Mouse (Mus musculus) lung, adult 18-20 months (tissue): Measurements from ENCODE around the gene Wdr4.
"Not testable (repeated sequence)": the region's sequence is repeated elsewhere in the genome, so short reads cannot be mapped to it uniquely, and the experiment has no call there.

ENCODE experiments used
- DNase-seq, 2 experiments: peaks; one replicate each; pipeline ENCODE4 v3.0.0; 2022; ENCODE audit warnings: mixed read lengths in 2 of 2

Wdr4 gene

GRCm38 (mm10) chr17:31535871-31536629 lies 16.3 kb upstream of the Wdr4 start:
- peak; percentile 64 to 67 for DNase-seq

- no peak for DNase-seq
Measured at GRCm38 (mm10) chr17:31535358-31535757, 15.6 kb upstream of the Wdr4 start.

DNA sequence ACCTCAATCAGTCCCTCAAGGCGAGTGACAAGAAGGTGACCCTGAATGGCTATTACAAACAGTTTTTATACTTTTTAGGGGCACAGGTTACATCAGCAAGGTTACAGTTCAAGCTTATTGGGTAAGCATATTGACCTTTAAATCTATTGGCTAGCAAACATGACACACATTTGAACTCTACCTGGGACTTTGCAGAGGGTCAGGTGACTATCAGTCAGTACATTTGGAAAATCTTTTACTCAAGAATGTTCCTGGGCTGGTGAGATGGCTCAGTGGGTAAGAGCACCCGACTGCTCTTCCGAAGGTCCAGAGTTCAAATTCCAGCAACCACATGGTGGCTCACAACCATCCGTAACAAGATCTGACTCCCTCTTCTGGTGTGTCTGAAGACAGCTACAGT lies 12.6 kb upstream of the Wdr4 start:
- not testable (repeated sequence) for DNase-seq

GRCm38 (mm10) chr17:31531441-31532158 lies 11.8 kb upstream of the Wdr4 start:
- no peak for DNase-seq

GRCm38 (mm10) chr17:31529314-31529713 lies 9.5 kb upstream of the Wdr4 start:
- peak; percentile 37 to 65 for DNase-seq

DNA sequence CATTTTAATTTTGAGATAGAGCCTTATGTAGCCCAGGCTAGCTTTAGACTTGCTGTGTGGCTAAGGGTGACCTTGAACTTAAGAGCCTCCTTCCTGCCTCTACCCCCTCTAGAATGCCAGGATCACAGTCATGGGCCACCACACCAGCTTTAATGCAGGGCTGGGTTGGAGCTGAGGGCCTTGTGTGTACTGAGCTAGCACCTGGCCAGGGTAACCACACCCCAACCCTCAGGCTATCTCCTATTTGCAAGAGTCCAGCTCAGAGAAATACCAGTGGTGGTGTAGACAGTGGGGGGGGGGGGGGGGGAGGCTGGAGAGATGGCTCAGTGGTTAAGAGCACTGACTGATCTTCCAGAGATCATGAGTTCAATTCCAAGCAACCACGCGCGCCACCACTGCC lies 6.0 kb upstream of the Wdr4 start:
- DNase-seq: no peak

- DNase-seq: no peak
Measured at GRCm38 (mm10) chr17:31525114-31525513, 5.3 kb upstream of the Wdr4 start.

- DNase-seq: no peak
Measured at GRCm38 (mm10) chr17:31521948-31522347, 2.2 kb upstream of the Wdr4 start.

- DNase-seq: peak in 1 of 2 experiments; percentile 38
Measured at GRCm38 (mm10) chr17:31520895-31521294, 1.1 kb upstream of the Wdr4 start.

- DNase-seq: no peak
Measured at GRCm38 (mm10) chr17:31519344-31519945, 335 bp downstream of the Wdr4 start.

GRCm38 (mm10) chr17:31514696-31515095 lies 5.1 kb downstream of the Wdr4 start:
- no peak for DNase-seq

DNA sequence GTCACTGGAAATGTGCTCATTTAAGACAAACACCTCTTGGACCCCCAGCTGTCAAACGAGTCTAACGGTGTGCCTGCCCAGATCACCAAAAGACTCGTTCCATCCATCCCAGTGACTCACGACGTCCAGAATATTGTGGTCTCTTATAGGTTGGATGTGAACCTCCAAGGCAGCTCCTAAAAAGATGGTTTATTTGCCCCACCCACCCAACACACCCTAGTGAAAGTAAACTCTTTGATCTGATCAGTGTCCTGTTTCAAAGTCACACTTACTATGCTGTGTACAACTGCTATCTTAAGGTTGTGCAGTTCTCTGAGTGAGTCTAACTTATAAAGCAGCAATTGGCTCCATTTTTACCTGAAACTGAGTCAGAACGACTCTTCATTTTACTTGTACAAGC lies 7.2 kb downstream of the Wdr4 start:
- DNase-seq: no peak

- peak; percentile 83 to 86 for DNase-seq
Measured at GRCm38 (mm10) chr17:31511792-31512495, 7.8 kb downstream of the Wdr4 start.

- DNase-seq: no peak
Measured at GRCm38 (mm10) chr17:31510944-31511343, 8.8 kb downstream of the Wdr4 start.

GRCm38 (mm10) chr17:31506282-31506681 lies 13.5 kb downstream of the Wdr4 start:
- no peak for DNase-seq

DNA sequence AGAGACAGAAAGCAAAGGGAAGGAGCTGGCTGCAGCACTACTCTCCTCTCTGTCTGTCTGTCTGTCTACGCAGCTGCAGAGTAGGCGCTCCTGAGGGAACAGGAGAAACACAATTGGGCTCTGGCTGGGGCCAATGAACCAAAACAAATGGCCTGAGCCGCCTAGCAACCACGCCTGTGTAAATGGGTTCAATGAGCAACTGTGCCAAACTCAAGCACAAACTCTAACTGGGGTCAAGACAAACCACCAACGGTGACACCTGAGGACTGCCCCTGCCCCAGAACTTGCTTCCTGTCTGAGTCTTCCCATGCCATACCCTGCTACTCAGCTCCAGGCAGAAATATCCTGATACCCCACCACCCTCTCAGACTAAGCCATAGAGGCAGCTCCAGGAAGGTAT lies 14.8 kb downstream of the Wdr4 start:
- no peak for DNase-seq

GRCm38 (mm10) chr17:31503936-31504335 lies 15.8 kb downstream of the Wdr4 start:
- DNase-seq: no peak

GRCm38 (mm10) chr17:31503337-31503736 lies 16.4 kb downstream of the Wdr4 start:
- DNase-seq: no peak

DNA sequence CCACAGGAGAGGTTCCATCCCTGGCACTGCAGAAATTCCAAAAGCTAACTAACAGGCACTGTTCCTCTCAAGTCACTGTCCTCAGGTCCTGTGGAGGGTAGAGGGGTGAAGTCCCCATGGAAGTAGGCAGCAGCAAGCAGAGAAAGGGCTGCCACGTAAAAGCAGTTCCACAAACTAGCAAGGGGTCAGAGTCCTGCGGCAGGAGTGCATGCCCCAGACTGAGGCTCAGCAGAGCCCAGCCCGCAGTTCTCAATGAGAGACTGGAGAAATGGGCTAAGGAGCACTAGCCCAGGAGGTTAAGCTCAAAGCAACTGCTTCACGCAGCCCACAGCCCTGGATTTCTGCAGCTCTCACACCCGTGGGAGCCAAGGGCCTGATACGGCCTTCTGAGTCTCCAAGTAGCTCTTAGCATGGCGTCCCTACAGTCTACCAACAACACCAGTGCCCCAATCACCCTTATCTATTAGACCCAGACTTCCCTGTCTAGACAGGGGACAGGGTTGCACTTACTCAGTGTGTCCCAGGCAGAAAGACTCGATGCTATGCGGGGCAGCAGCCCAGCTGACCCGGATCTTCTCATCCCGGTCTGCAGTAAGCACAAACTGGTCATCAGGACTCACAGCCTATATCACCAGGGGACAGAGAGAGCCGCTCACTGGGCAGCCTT lies 17.4 kb downstream of the Wdr4 start:
- DNase-seq: no peak

- no peak for DNase-seq
Measured at GRCm38 (mm10) chr17:31500908-31501307, 18.9 kb downstream of the Wdr4 start.

DNA sequence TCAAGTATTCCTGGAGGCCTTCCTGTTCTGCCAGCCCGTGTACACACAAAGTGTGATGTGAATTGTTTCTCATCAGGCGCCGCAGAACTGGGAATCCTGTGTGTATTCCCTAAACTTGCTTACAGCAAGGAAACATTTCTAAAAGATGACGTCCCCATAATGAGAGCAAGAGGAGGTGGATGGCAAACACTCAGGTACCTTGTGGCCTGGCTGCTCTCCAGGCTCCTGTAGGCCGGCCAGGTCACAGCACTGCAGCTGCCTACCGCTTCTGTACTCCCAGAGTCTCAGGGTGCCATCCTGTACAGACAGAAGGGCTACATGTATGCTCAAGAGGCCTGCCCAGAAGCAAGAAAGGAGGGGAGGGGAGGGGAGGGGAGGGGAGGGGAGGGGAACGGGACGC lies 19.4 kb downstream of the Wdr4 start:
- peak; percentile 62 to 70 for DNase-seq

GRCm38 (mm10) chr17:31499725-31500124 lies 20.1 kb downstream of the Wdr4 start:
- no peak for DNase-seq

GRCm38 (mm10) chr17:31497726-31498125 lies 22.1 kb downstream of the Wdr4 start:
- DNase-seq: no peak
